Mouse (Mus musculus) liver, embryonic 16.5 days (tissue): Measurements from ENCODE around the gene 2900026A02Rik. TPM values are rescaled to one million over a fixed set of nuclear protein-coding genes. Genes with fewer than 3 reads are reported as not detected.

Experiments
- ATAC-seq: fragments of 200-750 bp; cut with Nextera tagmentation; 2 replicates; pipeline ENCODE4 v1.8.0; 2017; ENCODE audit warnings: low read depth, mild to moderate bottlenecking, moderate number of reproducible peaks, moderate library complexity
- H3K27ac ChIP-seq: fragments of 300-500 bp; sonication (generic); 2 replicates; pipeline ENCODE4 v1.5.1; 2014; ENCODE audit warnings: mild to moderate bottlenecking, low read length
- H3K27me3 ChIP-seq: fragments of 300-500 bp; sonication (generic); 2 replicates; pipeline ENCODE4 v1.6.1; 2014; ENCODE audit warnings: low read depth, low read length, mixed read lengths; ENCODE audit not compliant: control insufficient read depth, insufficient read depth
- H3K36me3 ChIP-seq: fragments of 300-500 bp; sonication (generic); 2 replicates; pipeline ENCODE4 v1.6.1; 2014; ENCODE audit warnings: mild to moderate bottlenecking; ENCODE audit not compliant: control insufficient read depth, insufficient read depth
- H3K4me1 ChIP-seq: fragments of 300-500 bp; sonication (generic); 2 replicates; pipeline ENCODE4 v1.6.1; 2014; ENCODE audit warnings: low read depth, low read length, mixed read lengths; ENCODE audit not compliant: control insufficient read depth
- H3K4me2 ChIP-seq: fragments of 300-500 bp; sonication (generic); 2 replicates; pipeline ENCODE4 v1.6.1; 2014; ENCODE audit warnings: low read depth, low read length, mixed read lengths
- H3K4me3 ChIP-seq: fragments of 300-500 bp; sonication (generic); 2 replicates; pipeline ENCODE4 v1.5.1; 2014; ENCODE audit warnings: low read depth, mild to moderate bottlenecking, low read length
- H3K9ac ChIP-seq: fragments of 300-500 bp; sonication (generic); 2 replicates; pipeline ENCODE4 v1.6.1; 2014; ENCODE audit warnings: low read depth, low read length
- H3K9me3 ChIP-seq: fragments of 300-500 bp; sonication (generic); replicated peaks from 2 replicates; pipeline ENCODE4 v1.6.1; 2016; ENCODE audit warnings: low read length; ENCODE audit not compliant: control insufficient read depth
- WGBS: fragments of 180-500 bp; shearing (Covaris S2); extraction: QIAGEN DNeasy Blood & Tissue Kit; methylation state at CpG from one replicate; pipeline ENCODE4 v1.1.7; 2014; ENCODE audit not compliant: insufficient replicate concordance; 5-methylcytosine and 5-hydroxymethylcytosine counted together
- polyA plus RNA-seq: library from polyadenylated mRNA; unstranded; fragments of >200 nt; fragmentation: Nextera tagmentation; extraction: Ambion mirVana; gene quantifications from 2 replicates; pipeline ENCODE4 v1.2.1, GENCODE M21; 2015

Gene 2900026A02Rik
- polyA plus RNA-seq, 1 experiment from 2014 or later: 3.4 TPM

- Histone ChIP-seq H3K36me3 (no peaks in the 10 kb centered on the region), H3K27me3 (no peaks in the 10 kb centered on the region), H3K9ac (no peak overlapping the region), H3K9me3 (no peaks in the 10 kb centered on the region), H3K27ac (no peak overlapping the region), H3K4me1 (no peaks in the 10 kb centered on the region), H3K4me2 (no peak overlapping the region), H3K4me3 (no peak overlapping the region)
- 63% methylated on average over 6 of the region's 6 CpGs for WGBS
- no peak for ATAC-seq
Observed at GRCm38 (mm10) chr5:113038601-113039000, 182.4 kb downstream of the 2900026A02Rik start.

Other genes with a start within 250 kb of the 2900026A02Rik start
- 2.7 and 3.4 TPM in 2 replicates for gene Grk3, start 205.4 kb downstream of the 2900026A02Rik start, polyA plus RNA-seq
- gene Crybb2, start 151.1 kb downstream of the 2900026A02Rik start, polyA plus RNA-seq: not detected in 2 replicates
- not detected in 2 replicates for gene Crybb3, start 139.7 kb downstream of the 2900026A02Rik start, polyA plus RNA-seq
- gene Tmem211, start 5.7 kb upstream of the 2900026A02Rik start, polyA plus RNA-seq: not detected in 2 replicates
- gene Sgsm1, start 89.5 kb upstream of the 2900026A02Rik start, polyA plus RNA-seq: 1.6 and 2.0 TPM in 2 replicates
- not detected in 2 replicates for gene Aym1, start 136.1 kb upstream of the 2900026A02Rik start, polyA plus RNA-seq